Mouse (Mus musculus) cerebral cortex, adult 2 months (tissue): Measurements from ENCODE around the gene Cep72.

Source experiments
- WGBS: fragments of 180-500 bp; shearing (Covaris S2); methylation state at CpG from one replicate; pipeline ENCODE4 v1.1.7; 2018; 5-methylcytosine and 5-hydroxymethylcytosine counted together

Gene Cep72

GRCm38 (mm10) chr13:74031133-74031532, 31.0 kb downstream of the Cep72 start:
- WGBS = 75% methylated on average over 8 of the region's 8 CpGs

DNA sequence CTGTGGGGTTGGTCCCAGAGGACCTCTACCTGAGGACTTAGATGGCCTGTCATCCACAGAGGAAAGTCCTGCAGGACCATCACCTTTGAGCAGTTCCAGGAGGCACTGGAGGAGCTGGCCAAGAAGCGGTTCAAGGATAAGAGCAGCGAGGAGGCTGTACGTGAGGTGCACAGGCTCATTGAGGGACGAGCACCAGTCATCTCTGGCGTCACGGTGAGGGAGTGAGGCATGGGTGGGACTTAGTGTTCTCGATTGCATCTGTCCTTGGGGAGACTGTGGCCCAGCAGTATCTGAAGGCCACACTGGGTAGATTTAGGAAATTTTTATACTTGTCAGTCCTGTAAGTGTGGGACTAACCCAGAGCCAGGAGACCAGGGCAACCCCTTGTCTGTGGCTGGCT, 31.4 kb downstream of the Cep72 start:
- WGBS = 88% methylated on average over 7 of the region's 7 CpGs

- WGBS = 68% methylated on average over 2 of the region's 2 CpGs
Observed at GRCm38 (mm10) chr13:74029013-74029412, 33.1 kb downstream of the Cep72 start.

DNA sequence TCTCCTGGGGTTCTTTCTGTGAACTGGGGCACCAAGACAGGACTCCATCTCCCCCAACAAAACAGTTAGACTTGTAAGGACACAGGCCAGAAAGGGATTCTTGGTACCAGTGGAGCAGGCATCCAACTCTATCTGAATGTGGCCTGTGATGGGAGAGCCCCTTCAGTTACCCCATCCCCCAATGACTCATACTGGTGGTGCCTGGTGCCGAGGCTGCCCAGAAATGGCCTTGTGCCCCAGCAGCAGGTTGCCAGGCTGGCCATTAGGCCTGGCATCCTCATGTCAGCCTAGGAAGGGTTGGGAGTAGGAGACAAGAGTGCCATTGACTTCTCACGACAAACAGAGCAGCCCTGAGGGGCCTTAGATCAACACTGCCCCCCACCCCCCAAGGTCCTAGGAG, 34.0 kb downstream of the Cep72 start:
- 59% methylated on average over 2 of the region's 2 CpGs for whole genome bisulfite sequencing

DNA sequence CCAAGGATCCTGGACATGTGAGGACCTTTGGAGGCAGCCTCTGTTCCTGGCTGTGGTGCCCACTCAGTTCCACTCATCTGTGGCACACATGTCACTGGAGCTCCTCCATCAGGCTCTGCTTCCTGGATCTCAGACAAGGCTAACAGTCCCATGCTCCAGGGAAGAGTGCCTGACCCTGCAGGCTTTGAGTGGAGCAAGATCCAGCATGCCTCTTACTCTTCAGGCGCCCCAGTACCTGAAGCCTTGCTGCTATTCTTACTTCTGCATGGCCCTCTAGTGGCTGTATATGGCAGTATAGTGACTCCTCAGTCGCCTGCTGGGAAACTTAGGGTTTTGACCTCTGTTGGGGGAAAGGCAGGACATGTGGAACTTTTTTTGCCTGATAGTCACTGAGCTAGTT, 35.9 kb downstream of the Cep72 start:
- WGBS = 8% methylated on average over 2 of the region's 2 CpGs

DNA sequence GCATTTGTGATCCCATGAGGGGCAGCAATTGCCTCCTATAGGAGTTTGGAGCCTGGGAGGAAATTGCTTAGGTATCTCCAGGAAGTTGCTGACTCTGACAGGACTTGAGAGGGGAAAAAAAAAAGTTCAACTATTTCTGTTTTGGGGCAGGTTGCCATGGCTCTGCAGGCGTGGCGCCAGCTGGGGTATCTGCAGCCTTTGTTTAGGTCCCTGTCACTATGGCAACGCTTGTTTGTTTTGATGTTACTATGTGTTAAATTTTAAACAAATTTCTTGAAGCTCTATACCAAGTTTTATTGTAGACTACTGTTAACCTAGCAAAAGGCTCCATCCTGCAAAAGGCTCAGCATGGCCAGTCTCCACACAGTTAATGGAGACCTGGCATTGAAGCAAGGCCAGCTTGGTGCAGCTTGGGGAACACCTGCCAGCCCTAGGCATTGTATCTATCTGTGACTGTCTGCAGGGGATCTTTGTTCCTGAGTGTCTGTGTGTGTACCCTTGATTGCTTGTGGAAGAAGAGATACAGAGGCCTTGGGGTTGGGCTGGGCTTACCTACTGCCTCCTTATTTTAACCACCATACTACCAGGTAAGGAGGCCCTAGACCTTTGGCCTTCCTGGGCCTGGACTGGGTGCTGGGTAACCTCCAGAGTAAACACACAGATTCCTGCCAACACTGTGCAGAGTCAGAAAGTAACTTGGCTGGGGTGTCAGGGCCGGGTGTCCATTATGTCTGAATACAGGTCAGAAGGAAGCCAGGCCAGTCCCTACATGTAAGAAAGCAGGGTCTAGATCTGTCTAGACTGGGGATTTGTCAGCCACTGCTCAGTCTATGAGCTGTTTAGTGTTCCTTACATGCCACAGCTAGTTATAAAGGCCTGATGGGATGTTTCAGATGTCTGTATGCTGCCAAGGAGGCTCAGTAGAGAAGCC, 36.7 kb downstream of the Cep72 start:
- whole genome bisulfite sequencing = 53% methylated on average over 4 of the region's 4 CpGs

- 55% methylated on average over 8 of the region's 8 CpGs for WGBS
Observed at GRCm38 (mm10) chr13:74019006-74019405, 43.1 kb downstream of the Cep72 start.

DNA sequence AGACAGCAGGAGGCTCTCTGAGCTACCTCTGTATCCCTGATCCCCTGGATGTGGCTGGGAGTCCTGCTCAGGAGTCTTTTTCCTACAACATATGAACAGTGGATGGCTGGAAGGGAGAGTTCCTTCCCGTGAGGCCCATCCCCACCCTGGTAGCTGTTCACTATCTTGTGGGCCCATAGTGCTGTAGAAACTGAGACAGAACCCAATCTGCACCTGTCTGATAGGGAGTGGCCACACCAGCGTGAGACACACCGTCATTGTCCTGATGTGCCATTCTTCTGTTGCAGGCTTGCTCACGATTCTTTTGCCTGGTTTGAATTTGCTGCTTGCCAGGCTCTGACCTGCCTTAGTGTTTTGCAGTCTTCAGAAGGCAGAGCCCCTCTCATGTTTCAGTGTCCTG, 44.7 kb downstream of the Cep72 start:
- 50% methylated on average over 4 of the region's 4 CpGs for WGBS

DNA sequence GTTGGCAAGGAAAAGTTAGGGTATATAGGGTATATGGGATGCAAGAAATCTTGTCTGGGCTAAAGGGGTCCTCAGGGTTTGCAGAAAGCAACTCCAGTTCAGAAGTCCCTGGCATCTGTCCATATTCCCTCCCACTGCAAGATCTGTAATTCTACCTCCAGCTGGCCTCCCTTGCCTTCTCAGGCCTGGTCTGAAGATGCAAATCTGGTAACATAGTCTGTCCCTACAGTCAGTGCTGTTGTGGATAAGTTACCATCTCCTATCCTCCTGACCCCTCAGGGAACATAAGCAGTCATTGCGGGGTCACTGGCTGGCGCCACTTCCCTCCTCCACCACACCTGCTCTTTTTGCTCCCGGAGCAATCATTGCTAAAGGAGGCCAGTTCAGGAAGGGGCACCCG, 46.2 kb downstream of the Cep72 start:
- 76% methylated on average over 4 of the region's 4 CpGs for WGBS

DNA sequence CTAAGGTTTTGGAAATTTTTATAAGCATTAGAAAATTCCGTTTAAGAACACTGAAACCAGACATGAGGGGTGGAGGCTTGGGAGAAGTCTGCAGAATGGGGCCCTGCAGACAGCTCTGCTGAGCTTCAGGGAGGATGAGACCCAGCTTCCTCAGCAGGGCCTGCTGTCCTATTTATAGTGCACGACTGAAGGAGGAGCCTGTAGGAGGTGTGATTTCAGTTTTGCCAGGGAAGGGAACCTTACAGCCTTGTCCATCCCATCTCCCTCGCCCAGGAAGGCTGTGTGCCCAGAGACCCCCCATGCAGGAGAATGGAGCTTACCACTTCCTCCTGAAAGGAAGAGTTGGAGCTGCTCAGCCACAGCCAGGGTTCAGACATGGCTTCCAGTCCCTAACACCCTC, 51.4 kb downstream of the Cep72 start:
- WGBS = 3% methylated on average over 3 of the region's 3 CpGs

- 1% methylated on average over 54 of the region's 55 CpGs for WGBS
Observed at GRCm38 (mm10) chr13:74009791-74010614, 52.1 kb downstream of the Cep72 start.

- WGBS = 2% methylated on average over 56 of the region's 56 CpGs
Observed at GRCm38 (mm10) chr13:74008948-74009718, 53.0 kb downstream of the Cep72 start, which contains the start of gene Tppp. Gene Tppp, plus strand, starts transcription at chr13:74009407.

DNA sequence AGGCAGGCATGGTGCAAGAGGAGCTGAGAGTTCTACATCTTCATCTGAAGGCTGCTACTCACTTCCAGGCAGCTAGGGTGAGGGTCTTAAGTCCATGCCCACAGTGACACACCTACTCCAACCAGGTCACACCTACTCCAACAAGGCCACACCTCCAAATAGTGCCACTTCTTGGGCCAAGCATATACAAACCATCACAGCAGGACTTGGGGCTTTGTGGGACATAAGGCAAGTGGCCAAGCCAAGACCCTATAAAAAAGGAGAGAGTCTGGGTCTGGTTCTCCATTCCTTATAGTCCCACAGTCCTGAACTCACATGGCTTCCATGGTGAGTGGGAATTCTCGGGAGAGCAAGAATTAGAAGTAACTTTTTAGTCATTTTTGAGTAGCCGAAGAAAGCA, 53.9 kb downstream of the Cep72 start:
- 53% methylated on average over 2 of the region's 2 CpGs for WGBS

GRCm38 (mm10) chr13:74006881-74007280, 55.2 kb downstream of the Cep72 start:
- 94% methylated on average over 4 of the region's 4 CpGs for WGBS

DNA sequence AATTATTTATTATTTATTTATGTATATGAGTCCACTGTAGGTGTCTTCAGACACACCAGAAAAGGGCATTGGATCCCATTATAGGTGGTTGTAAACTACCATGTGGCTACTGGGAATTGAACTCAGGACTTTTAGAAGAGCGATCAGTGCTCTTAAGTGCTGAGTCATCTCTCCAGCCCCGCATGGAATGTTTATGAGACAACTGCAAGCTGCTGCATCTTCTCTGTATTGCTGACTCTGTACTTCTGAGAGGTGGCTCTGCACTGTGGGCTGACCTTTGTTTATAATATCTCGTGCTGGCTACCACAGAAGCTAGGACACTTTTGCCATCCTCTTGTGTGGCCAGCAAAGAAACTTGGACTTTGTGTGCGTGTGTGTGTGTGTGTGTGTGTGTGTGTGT, 60.6 kb downstream of the Cep72 start:
- 59% methylated on average over 4 of the region's 4 CpGs for WGBS

DNA sequence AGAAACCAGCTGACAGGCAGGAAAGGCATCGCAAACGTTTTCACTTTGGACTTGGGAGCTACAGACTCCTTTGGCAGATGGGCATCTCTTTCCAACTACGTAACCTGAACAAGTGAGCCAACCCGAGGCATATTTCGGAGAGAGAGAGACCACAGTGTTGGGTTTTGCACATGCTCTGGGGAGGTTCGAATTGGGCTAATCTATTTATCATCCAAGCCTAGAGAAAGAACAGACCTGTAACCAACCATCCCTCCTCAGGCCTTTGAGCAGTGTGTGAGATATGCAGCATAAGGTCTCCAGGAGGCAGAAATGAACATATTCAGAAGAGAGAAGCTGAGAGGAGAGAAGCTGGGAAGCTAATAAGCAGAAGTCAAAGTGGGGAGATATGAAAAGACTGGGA, 61.1 kb downstream of the Cep72 start:
- WGBS = 49% methylated on average over 6 of the region's 6 CpGs

GRCm38 (mm10) chr13:73996456-73996855, 65.6 kb downstream of the Cep72 start:
- 89% methylated on average over 4 of the region's 4 CpGs for WGBS

GRCm38 (mm10) chr13:73991267-73991666, 70.8 kb downstream of the Cep72 start:
- 86% methylated on average over 5 of the region's 5 CpGs for WGBS

DNA sequence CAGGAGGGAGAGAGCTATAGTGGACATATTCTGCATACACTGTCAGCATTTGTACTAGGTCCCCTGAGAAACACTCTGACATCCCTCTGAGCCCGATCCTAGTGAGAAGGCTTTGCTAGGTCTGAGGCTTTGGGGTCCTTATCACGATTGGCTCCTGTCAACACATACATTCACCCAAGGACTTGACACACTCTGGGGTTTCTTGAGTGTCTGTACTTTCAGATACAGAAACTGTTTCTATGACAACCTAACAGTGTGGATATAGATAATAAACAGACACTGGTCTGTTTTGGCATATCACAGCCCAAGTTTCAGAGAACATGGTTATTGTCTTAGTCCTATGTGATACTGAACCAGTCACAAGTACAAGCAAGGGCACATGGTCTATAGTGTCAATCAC, 71.3 kb downstream of the Cep72 start:
- 77% methylated on average over 2 of the region's 2 CpGs for WGBS

- WGBS = 81% methylated on average over 5 of the region's 5 CpGs
Observed at GRCm38 (mm10) chr13:73990325-73990724, 71.8 kb downstream of the Cep72 start.
